Mouse (Mus musculus) spleen, postnatal 14 days (tissue): ENCODE data around the gene Ugt1a5.
A peak's percentile ranks its signal among the peaks of the same experiment; 100 is the strongest.

Experiments used
- DNase-seq, 2 experiments: peaks; one replicate each; pipeline ENCODE4 v3.0.0; 2021 to 2022; ENCODE audit warnings: low spot score in 2 of 2

Ugt1a5 gene

DNA sequence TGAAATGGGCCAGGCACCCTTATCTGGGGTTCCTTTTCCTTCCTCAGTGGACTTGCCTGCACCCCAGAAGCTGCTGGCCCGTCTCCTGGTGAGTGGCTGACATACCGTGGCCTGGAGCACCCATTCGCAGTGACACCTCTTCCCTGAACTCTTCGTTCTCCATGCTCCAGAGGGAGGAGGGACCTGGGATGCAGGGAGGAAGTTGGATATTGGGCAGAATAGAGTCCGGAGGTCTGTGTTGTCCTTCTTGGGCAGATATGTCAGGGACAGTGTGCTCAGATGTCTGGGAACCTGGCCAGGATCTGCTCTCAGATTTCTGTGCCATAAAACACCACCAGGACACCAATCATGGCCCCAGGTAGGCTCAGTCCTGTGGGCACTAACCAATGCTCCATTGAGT, 74.3 kb downstream of the Ugt1a5 start:
- peak in 1 of 2 experiments; percentile 21 for DNase-seq

- peak in 1 of 2 experiments; percentile 27 for DNase-seq
Measured at GRCm38 (mm10) chr1:88240579-88240978, 74.8 kb downstream of the Ugt1a5 start.

DNA sequence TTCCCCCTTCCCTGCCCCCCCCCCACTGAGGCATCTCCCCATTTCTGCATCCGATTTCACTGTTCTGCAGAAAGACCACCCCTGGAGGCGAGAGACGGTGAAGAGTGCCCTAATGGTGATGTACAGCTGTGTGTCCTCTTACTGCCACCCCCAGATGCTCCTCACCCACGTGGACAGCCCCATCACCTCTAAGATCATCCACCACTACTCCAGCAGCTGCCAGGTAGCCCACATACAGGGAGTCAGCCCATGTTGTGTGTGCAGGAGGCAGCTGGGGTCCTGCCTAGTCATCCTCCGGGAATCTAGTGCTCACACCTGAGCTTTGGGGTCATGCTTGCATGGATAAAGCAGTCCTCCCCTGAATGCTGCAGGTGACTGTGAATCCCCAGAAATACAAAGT, 78.0 kb downstream of the Ugt1a5 start:
- peak in 1 of 2 experiments; percentile 25 for DNase-seq

DNA sequence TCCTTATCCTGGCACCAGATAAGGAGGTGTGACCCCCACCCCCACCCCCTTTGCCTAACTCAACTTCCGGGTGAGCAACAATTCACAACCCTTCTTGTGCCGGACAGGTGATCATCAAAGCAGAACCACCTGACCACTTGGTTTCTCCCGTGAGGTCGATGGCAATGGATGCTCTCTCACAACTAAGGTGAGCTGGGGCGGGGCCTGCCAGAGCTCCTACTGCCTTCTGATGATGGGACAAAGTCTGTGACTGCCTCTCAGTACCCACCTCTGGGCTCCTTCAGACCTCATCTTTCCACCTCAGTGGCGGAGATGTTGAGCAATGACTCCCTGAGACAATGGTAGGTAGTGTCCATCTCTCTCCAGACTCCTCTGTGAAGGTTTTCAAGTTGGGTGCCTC, 80.1 kb downstream of the Ugt1a5 start:
- peak in 1 of 2 experiments; percentile 32 for DNase-seq

GRCm38 (mm10) chr1:88246386-88246785, 80.6 kb downstream of the Ugt1a5 start:
- DNase-seq, result no peak

- DNase-seq, result peak in 1 of 2 experiments; percentile 26
Measured at GRCm38 (mm10) chr1:88247660-88248059, 81.8 kb downstream of the Ugt1a5 start.

DNA sequence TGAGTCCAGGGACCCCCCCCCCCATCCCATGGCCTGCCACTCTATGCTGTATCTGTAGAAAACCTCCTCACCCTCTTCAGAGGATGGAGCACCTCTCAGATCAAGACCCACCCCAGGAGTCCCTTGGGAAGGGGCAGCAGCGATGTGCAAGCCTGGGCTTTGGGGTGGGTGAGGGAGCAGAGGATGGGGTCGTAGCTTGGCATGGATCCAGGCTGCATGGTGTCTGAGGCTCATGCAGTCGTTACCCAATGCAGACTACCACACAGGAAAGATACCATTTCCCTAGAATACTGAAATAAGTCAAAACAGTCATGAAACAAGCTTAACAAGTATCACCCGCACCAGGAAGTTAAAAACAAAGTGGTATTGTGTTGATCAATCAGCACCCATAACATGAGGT, 82.8 kb downstream of the Ugt1a5 start:
- DNase-seq, result no peak

DNA sequence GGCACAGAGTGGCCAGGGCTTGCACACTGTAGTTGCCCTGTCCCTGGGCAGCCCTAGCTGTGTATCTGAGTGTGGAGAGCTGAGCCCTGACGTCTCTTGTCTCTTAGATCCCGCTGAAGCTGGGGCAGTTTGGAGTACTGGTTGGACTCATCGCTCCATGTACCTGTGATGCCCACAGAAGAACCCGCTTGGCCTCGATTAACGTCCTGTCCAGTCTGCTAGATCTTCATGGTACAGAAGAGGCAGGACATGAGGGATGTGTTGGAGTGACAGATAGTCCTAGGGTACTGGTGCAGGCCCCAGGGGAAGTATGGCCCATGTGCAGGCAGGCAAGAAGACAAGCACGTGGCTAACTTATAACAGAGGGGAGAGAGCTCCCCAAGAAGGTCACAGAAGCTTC, 83.8 kb downstream of the Ugt1a5 start:
- no peak for DNase-seq

DNA sequence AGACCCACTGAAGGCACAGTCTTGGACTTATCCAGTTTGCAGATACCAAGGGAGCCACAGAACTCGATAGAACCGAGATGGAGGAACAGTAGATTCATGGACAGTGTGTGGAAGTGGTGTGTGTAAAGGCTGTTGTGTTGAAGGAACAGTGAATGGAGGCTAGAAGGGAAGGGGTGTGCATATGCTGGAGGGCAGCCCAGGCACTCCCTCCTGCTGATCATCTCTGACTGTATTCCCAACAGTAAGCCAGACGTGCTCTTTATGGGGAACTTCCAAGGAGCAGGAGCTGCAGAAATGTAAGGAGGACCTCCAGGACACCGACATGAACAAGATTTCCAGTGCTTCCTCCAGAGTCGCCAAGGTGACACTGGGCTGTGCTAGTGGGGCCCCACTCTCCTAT, 84.2 kb downstream of the Ugt1a5 start:
- no peak for DNase-seq

DNA sequence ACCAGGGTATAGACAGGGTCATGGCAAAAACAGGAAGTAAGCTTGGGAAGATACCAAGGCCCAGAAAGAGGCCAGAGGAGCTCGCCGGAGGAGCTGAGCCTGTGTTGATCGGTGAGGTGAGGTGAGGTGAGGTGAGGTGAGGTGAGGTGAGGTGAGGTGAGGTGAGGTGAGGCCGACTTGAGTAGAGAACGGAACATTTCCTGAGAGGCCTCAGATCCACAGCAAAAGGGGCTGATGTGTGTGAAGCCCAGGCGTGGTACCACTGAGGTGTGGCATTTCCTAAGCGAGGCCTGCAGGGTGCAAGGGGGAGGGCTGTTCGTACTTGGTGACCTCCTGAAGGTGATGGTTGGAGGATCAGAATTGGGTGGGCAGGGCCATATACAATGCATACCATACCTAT, 87.3 kb downstream of the Ugt1a5 start:
- no peak for DNase-seq

- no peak for DNase-seq
Measured at GRCm38 (mm10) chr1:88253540-88253939, 87.7 kb downstream of the Ugt1a5 start.

DNA sequence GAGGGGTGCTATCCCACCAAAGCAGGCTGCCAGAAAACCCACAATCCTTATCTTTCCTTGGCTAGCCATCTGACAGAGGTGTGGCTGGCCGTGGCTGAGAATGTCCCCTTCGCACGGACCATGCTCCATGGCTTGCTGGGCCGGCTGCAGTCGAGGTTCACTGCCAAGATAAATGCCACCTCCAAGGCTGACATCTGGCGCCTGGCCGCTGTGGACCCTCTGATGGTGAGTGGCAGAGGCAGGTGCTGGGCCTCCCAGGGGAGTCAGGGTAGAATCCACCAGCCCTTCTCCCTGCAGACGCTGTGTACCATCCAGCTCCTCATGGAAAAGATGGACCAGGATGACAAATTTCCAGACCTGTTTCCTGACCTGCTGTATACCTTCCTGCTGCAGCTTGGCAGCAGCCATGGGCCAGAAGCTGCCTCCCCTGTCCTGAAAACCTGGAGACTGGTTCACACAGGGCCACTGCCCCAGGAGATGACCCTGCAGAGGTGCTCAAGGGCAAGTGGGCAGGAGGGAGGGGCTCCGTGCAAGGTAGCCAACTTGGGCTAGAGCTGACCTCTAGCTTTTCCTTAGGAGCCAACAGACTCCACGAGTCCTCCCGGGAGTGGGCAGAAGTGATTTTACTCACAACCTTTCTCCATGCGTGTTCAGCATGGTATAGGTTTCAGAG, 89.1 kb downstream of the Ugt1a5 start:
- DNase-seq, result no peak

DNA sequence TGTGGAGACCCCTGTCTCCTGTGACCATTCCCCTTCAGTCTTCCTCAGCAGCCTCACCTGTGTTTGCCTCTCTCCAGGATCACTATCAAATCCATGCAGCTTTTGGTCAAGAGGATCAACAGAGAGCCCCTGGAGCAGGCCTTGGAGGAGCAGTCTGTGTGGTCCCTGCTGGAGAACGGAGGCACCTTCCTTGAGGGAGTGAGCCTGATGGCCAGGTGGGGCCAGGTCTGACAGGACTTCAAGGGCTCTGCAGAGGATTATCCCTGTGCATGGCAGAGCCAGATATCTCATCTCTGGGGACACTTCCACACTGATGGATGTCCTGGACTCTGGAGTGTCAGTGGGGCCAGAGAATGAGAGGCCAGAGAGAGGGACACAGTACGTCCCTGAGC, 89.7 kb downstream of the Ugt1a5 start:
- DNase-seq, result no peak

DNA sequence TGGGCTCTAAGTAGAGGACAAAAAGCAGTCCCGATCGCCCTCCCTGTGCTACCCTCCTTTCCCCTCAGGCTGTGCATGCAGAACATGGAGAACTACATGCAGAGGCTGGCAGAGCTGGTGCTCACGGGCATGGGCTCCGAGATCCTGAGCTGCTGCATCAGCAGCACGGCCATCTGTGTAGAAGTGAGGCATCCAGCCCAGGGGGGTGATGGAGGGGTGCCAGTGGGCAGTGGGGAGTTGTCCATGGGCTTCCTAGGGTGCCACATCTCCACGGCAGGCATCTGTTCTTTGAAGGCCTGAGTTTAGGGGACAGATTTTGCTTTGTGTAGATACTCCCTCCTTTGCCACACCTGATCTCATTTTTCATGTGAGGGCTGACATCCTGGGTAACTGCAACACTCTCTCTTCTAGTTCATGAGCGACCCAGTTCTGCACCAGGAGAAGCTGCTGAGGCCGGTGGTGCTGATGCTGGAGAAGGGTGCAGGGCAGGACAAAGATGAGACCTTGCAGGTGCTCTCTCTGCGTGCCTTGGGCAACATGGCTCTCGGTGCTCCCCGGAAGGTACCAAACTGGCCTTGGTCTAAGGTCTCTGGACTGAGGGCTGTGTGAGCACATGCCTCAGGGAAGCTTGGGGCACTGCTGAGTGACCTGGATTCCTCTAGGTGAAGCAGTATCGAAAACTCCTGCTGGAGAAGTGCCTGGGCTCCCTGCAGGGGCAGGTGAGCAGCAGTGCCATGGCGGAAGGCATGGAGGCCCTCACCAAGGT, 90.4 kb downstream of the Ugt1a5 start:
- no peak for DNase-seq

- no peak for DNase-seq
Measured at GRCm38 (mm10) chr1:88256886-88257663, 91.3 kb downstream of the Ugt1a5 start.

DNA sequence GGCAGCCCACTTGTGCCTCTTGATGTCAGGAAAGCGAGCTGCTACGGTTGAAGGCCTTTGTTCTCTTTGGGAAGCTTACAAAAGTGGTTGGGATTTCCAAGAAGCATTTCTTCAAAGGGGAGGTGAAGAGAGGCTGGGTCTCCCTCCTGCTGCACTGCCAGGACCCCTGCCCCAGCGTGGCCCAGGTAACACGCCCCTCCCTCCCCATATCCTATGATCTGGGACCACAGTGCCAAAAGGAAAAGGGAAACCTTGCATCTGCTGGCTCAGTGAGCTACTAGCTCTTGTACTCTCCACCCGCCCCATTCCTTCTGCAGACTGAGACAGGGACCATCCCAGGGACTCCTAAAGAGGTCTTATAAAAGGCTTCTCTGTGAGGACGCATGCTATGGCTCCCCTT, 91.9 kb downstream of the Ugt1a5 start:
- no peak for DNase-seq

- no peak for DNase-seq
Measured at GRCm38 (mm10) chr1:88258361-88258760, 92.5 kb downstream of the Ugt1a5 start.

DNA sequence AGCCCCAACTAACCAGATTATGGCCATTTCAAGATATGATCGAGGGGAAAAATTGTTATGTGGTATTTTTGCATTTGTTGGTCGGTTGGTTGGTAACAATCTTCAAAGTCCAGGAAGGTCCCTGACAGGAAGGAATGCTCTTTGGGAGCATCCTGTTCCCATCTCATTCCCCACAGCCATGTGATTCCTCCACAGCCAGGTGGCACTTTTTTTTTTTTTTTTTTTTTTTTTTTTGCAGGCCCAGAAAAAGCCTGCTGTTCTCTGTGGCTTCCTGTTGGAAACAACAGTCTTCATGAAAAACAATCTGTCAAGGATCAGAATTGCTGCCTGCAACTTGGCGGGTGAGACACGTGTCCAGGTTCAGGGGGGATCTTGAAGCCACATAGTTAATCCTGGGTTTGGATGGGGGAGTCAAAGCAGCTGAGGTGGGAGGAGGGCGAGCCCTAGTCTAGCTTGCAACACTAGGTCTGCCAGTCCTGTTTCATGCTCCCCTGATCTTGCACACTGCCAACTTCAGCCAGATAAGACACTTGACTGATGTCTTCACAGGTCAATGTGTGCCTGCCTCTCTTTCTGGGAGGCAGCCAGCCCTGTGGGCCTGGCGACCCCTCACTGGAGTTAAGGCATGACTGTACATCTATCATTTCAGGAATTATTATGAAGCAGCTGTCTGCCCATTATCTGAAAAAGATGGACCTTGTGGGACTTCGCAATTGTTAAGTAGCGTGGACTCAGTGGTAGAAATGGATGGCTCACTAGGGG, 93.2 kb downstream of the Ugt1a5 start:
- no peak for DNase-seq

- no peak for DNase-seq
Measured at GRCm38 (mm10) chr1:88259643-88260024, 93.8 kb downstream of the Ugt1a5 start.

GRCm38 (mm10) chr1:88260114-88260513, 94.3 kb downstream of the Ugt1a5 start:
- DNase-seq, result no peak

DNA sequence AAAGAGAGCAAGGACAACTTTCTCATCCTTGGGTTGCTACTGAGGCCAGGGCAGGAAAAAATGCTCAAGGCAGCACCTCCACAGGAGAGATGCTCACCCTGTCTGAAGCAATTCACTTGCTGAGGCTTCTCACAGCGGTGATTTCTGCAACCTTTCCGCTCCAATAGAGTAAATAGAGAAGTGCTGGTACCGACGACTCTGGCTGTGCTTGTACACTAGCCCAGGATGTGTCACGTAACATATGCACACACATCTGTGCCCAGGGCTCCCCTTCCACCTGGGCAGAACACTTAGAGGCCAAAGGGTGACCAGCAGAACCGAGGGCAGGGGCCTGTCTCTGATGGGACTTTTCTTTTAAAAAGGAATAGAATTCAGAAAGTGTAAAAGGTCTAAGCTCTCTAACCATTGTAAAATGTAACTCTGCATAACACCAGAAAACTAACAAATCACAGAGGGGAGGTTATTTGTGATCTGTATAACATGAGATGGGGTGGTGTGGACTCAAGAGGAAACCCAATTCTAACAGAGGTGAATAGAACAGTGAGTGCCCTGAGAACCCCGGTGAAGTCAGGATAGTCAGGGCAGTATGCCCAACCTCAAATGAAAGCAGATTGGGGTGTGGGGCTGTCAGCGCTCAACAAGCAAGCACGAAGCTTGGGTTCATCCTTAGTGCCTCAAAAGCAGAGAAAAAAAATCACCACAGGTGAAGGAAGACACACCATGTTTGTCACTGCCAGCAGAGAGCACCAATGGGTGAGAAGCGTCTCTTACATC, 95.0 kb downstream of the Ugt1a5 start:
- peak in 1 of 2 experiments; percentile 14 for DNase-seq
